Mouse (Mus musculus): ENCODE measurements around the gene Kmo. TPM values are rescaled to one million over a fixed set of nuclear protein-coding genes. Genes with fewer than 3 reads are reported as not detected.

The Kmo gene
- polyA plus RNA-seq, 1 experiment = not detected

- no peak for TF ChIP-seq GATA1 (IDR thresholded peaks at IDR 0.05; ENCODE audit: low read length)
Observed at GRCm38 (mm10) chr1:175625257-175625879, 5.2 kb downstream of the Kmo start, which contains the start of gene Fh1. Gene Fh1 (minus strand): TSS chr1:175625635.

GRCm38 (mm10) chr1:175625990-175626692 is 6.0 kb downstream of the Kmo start:
- no peak for TF ChIP-seq GATA1 (IDR thresholded peaks at IDR 0.05; ENCODE audit: low read length)

- no peak for TF ChIP-seq GATA1 (IDR thresholded peaks at IDR 0.05; ENCODE audit: low read length)
Observed at GRCm38 (mm10) chr1:175629248-175629647, 9.1 kb downstream of the Kmo start.

- TF ChIP-seq GATA1 (IDR thresholded peaks at IDR 0.05; ENCODE audit: low read length) = no peak
Observed at GRCm38 (mm10) chr1:175630345-175630744, 10.2 kb downstream of the Kmo start.

- no peak for TF ChIP-seq GATA1 (IDR thresholded peaks at IDR 0.05; ENCODE audit: low read length)
Observed at GRCm38 (mm10) chr1:175631080-175631479, 10.9 kb downstream of the Kmo start.

GRCm38 (mm10) chr1:175631721-175632221 is 11.6 kb downstream of the Kmo start:
- TF ChIP-seq GATA1 (IDR thresholded peaks at IDR 0.05; ENCODE audit: low read length) = no peak

- TF ChIP-seq GATA1 (IDR thresholded peaks at IDR 0.05; ENCODE audit: low read length) = no peak
Observed at GRCm38 (mm10) chr1:175632470-175632869, 12.3 kb downstream of the Kmo start.

- no peak for TF ChIP-seq GATA1 (IDR thresholded peaks at IDR 0.05; ENCODE audit: low read length)
Observed at GRCm38 (mm10) chr1:175637677-175638076, 17.5 kb downstream of the Kmo start.

GRCm38 (mm10) chr1:175639072-175639471 is 18.9 kb downstream of the Kmo start:
- TF ChIP-seq GATA1 (IDR thresholded peaks at IDR 0.05; ENCODE audit: low read length) = no peak

GRCm38 (mm10) chr1:175640435-175641150 is 20.4 kb downstream of the Kmo start:
- no peak for TF ChIP-seq GATA1 (IDR thresholded peaks at IDR 0.05; ENCODE audit: low read length)

GRCm38 (mm10) chr1:175643496-175644265 is 23.5 kb downstream of the Kmo start:
- no peak for TF ChIP-seq GATA1 (IDR thresholded peaks at IDR 0.05; ENCODE audit: low read length)

GRCm38 (mm10) chr1:175646952-175647351 is 26.8 kb downstream of the Kmo start:
- no peak for TF ChIP-seq GATA1 (IDR thresholded peaks at IDR 0.05; ENCODE audit: low read length)

GRCm38 (mm10) chr1:175648615-175649014 is 28.4 kb downstream of the Kmo start:
- no peak for TF ChIP-seq GATA1 (IDR thresholded peaks at IDR 0.05; ENCODE audit: low read length)

GRCm38 (mm10) chr1:175659900-175660299 is 39.7 kb downstream of the Kmo start:
- no peak for TF ChIP-seq GATA1 (IDR thresholded peaks at IDR 0.05; ENCODE audit: low read length)

GRCm38 (mm10) chr1:175668666-175669405 is 48.7 kb downstream of the Kmo start:
- TF ChIP-seq GATA1 (IDR thresholded peaks at IDR 0.05; ENCODE audit: low read length) = no peak

Measured in G1E-ER4 (cell line).